Mouse (Mus musculus) forebrain, embryonic 10.5 days (tissue): ENCODE measurements at regions not wholly inside any gene's neighbourhood (a gene's known extent, or its start where the extent isn't known, plus 50 kb on each side); places are given as distances from the start of the nearest gene placed in this dataset.

Experiments used
- DNase-seq: peaks from one replicate; pipeline ENCODE4 v3.0.0-alpha.2; 2017; ENCODE audit warnings: low spot score; ENCODE audit errors: extremely low spot score
- H3K27ac ChIP-seq: fragments of 300-500 bp; sonication (generic); 2 replicates; pipeline ENCODE4 v1.5.1; 2016; ENCODE audit warnings: mild to moderate bottlenecking
- H3K27me3 ChIP-seq: fragments of 300-500 bp; sonication (generic); 2 replicates; pipeline ENCODE4 v1.6.1; 2016; ENCODE audit warnings: mild to moderate bottlenecking; ENCODE audit not compliant: poor library complexity, severe bottlenecking
- H3K36me3 ChIP-seq: fragments of 300-500 bp; sonication (generic); replicated peaks from 2 replicates; pipeline ENCODE4 v1.6.1; 2016; ENCODE audit warnings: mild to moderate bottlenecking, moderate library complexity
- H3K4me1 ChIP-seq: fragments of 300-500 bp; sonication (generic); 2 replicates; pipeline ENCODE4 v1.6.1; 2016
- H3K4me3 ChIP-seq: fragments of 300-500 bp; sonication (generic); 2 replicates; pipeline ENCODE4 v1.5.1; 2016; ENCODE audit warnings: mild to moderate bottlenecking, moderate library complexity
- H3K9me3 ChIP-seq: fragments of 300-500 bp; sonication (generic); 2 replicates; pipeline ENCODE4 v1.6.1; 2016; ENCODE audit warnings: mild to moderate bottlenecking, moderate library complexity
- WGBS: fragments of 180-500 bp; shearing (Covaris S2); methylation state at CpG from one replicate; pipeline ENCODE4 v1.1.7; 2016; 5-methylcytosine and 5-hydroxymethylcytosine counted together

DNA sequence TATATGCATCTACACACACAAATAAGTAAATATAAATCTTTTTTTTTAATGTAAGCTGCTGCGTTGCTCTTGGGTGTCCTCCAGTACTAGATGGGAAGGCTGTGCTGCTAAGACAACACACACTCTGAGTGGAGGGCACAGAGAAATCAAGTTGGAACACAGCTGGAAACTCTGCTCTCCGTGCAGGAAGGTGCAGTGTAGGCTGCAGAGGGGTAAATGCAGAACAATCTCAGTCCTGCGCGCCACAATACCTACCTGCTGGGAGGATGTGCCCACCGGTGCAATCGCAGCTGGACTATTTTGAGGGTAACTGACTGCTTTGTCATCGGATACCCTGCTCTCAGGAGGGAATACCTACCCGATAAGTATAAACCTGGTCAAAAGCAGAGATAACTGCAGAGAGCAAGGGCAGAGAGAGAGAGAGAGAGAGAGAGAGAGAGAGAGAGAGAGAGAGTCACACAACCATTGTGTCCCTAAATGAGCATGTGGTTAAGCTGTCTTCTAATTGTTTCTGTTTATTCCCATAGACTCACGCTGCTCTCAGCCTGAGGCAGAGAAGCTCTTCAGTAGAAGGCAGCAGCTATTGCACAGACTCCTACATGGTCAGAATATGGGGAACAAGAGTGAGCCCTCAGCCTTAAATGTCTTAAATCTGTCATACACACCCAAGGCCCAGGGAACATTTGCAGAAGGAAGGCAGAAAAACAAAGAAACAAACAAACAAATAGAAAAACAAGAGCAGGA, 167.9 kb upstream of the Jade1 start:
- no peak for DNase-seq
- 49% methylated on average over 9 of the region's 9 CpGs for WGBS
- H3K27me3 ChIP-seq: no peaks in the 10 kb centered on the region

DNA sequence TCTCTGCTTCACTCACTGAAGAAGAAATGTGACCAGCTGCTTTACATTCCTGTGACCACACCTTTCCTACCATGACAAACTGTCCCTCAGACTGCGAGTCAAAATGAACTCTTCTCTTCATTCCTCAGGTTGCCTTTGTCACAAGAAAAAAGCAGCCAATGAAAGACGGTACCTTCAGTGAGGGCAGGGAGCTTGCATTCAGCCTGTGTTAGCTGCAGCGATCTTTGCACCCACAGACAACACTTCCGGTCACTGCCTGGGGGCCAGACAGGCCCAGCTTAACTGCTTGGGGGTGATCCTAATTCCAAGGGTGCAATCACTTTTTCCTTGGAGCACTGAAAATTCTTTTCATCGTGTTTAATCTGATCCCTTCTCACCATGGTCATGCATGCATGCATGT, 169.2 kb upstream of the Jade1 start:
- WGBS: 62% methylated on average over 5 of the region's 5 CpGs
- H3K27ac ChIP-seq: no peak overlapping the region
- H3K36me3 ChIP-seq: no peaks in the 10 kb centered on the region
- no peaks in the 10 kb centered on the region for H3K27me3 ChIP-seq
- H3K4me3 ChIP-seq: no peak overlapping the region
- no peaks in the 10 kb centered on the region for H3K9me3 ChIP-seq
- H3K4me1 ChIP-seq: peaks cover 7% of the 10 kb centered on the region; the same call in 1 of the 2 replicates
- no peak for DNase-seq

More for the DNA sequence above, 167.9 kb upstream of the Jade1 start:
- no peaks in the 10 kb centered on the region for H3K36me3 ChIP-seq
- no peaks in the 10 kb centered on the region for H3K9me3 ChIP-seq
- no peak overlapping the region for H3K4me3 ChIP-seq
- peaks cover 7% of the 10 kb centered on the region; the same call in 1 of the 2 replicates for H3K4me1 ChIP-seq
- H3K27ac ChIP-seq: no peak overlapping the region

DNA sequence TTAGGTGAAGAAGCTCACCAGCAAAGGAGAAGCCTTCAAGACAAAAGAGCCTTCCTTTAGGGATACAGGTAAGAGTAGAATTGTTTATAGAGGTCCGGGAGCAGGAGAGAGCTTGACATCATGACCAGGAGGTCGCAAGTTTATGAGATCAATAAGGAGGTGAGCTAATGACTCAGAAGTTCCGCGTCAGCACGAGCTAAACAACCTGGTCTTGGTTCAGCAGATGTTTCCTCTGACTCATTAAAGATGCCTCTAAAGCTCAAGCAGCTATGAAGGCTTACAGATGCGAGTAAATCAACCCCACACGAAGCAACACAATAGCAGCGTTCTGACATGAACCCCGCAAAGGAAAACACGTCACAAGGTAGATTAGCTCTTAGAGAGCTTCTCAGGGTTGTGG, 171.1 kb upstream of the Jade1 start:
- Histone ChIP-seq H3K27me3 (no peaks in the 10 kb centered on the region), H3K4me3 (no peak overlapping the region), H3K4me1 (peaks cover 7% of the 10 kb centered on the region; the same call in 1 of the 2 replicates), H3K27ac (no peak overlapping the region), H3K9me3 (no peaks in the 10 kb centered on the region), H3K36me3 (no peaks in the 10 kb centered on the region)
- DNase-seq: no peak
- WGBS: 92% methylated on average over 10 of the region's 10 CpGs

DNA sequence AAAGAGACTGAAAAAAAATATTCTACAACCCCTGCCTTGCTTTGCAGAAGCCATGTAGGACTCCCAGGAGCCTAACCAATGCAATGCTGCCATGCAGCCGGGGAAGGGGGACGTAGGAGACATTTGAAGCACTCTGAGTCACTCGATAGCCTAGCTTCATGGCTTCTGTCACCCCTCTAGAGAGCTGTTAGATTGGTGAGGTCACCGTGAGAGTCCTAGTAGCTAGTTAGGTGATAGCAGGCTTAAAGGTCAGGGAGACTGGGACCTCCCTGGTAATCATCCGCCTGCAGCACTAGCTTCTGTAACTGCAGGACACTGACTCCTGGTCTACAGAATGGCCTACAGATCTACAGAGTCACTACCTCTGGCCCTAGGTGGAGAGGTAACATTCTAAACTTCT, 177.0 kb upstream of the Jade1 start:
- Histone ChIP-seq H3K27ac (no peak overlapping the region), H3K4me1 (no peaks in the 10 kb centered on the region), H3K4me3 (no peak overlapping the region), H3K27me3 (no peaks in the 10 kb centered on the region), H3K36me3 (no peaks in the 10 kb centered on the region), H3K9me3 (no peaks in the 10 kb centered on the region)
- DNase-seq: no peak
- 89% methylated on average over 5 of the region's 5 CpGs for WGBS

DNA sequence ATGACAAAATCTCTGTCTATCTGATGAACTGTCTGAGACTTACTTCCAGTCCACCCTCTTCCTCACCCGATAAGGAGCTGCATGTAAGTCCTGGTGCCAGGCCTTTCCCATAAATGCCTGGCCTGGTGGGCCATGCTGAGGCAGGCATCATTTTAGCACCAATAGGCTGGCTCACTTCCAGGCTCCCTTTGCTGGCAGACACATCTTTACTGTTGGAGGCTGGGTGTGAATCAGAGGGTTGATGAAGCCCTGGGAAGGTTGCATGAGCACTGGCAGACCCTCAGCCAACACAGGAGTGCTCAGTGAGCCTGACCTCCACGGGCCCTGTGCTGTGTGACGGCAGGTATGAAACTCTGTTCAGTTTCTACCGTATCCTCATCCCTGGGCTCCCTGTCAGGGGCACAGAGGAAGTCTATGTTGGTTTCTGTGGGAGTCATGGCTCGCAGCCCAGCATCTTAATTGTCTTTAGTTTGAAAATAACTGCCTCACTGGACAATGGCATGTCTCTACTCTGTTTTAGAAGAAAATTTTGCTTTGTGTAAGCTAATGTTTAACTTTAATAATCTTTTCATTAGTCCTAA, 177.6 kb upstream of the Jade1 start:
- Histone ChIP-seq H3K36me3 (no peaks in the 10 kb centered on the region), H3K27ac (no peak overlapping the region), H3K9me3 (no peaks in the 10 kb centered on the region), H3K4me3 (no peak overlapping the region), H3K4me1 (no peaks in the 10 kb centered on the region), H3K27me3 (no peaks in the 10 kb centered on the region)
- 87% methylated on average over 5 of the region's 5 CpGs for WGBS
- no peak for DNase-seq

DNA sequence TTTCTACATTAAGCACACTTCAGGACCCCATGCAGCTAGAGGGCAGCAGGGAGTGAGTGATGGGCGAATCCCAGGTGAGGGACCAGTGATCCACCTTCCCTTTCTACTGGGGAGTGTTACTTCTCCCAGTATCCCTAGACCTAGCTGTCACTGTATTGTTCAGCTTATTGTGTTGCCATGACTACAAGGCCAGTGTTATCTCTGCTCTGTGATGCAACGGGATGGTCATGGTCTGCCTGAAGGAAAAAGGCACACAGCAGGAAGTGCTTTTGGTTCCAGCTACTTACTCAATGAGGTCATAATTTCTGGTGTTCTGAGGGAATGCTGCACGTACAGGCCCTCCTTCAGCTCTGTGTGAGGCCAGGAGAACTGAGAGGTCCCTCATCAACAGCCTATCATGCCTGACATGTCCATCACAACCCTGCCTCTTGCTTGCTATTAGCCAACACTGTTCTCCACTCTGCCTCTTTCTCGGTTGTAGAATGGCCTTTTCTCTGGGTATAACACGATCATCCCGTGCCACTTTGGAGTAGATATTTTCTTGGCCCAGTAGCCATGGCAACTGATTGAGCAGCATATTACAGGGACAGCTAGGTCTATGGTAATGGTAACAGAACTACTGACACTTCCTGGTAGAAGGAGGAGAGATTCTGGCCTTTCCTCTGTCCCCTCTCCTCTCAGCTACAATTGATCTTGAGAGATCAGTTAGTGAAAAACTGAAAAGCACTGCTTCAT, 178.5 kb upstream of the Jade1 start:
- no peaks in the 10 kb centered on the region for H3K9me3 ChIP-seq
- H3K27ac ChIP-seq: no peak overlapping the region
- H3K36me3 ChIP-seq: no peaks in the 10 kb centered on the region
- H3K27me3 ChIP-seq: no peaks in the 10 kb centered on the region
- H3K4me3 ChIP-seq: no peak overlapping the region
- 75% methylated on average over 6 of the region's 6 CpGs for WGBS
- no peak for DNase-seq
- no peaks in the 10 kb centered on the region for H3K4me1 ChIP-seq

DNA sequence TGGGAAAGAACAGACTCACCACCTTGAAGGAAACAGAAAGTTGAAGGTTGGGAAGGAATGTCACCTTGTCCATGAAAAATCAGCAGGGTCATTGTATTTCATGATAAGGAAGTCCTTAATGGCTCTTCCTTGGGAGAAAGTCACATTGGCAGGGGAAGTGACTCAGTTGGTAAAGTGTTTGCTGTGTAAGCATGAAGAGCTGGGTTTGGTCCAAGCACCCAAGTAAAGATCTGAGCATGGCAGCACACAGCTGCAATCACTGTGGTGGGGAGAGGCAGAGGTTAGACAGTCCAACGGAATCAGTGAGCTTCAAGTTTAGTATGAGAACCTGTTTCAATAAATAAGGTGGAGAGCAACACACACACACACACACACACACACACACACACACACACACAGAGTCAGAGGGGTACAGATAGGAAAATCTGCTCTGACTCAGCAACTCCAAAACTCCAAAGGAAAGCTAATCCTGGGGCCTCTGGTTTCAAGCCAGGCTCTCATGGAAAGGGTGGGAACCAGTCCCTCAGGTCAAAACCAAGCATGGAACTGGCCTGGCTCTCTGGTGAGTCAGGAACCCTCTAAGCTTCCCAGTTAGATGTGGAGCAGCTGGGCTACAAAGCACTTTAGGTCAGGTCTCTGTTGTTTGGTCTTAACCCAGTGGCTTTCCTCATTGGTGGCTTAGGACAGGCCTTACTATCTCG, 180.2 kb upstream of the Jade1 start:
- Histone ChIP-seq H3K4me1 (no peaks in the 10 kb centered on the region), H3K36me3 (no peaks in the 10 kb centered on the region), H3K4me3 (no peak overlapping the region), H3K27me3 (no peaks in the 10 kb centered on the region), H3K27ac (no peak overlapping the region), H3K9me3 (no peaks in the 10 kb centered on the region)
- WGBS: 85% methylated on average over 2 of the region's 2 CpGs
- no peak for DNase-seq

DNA sequence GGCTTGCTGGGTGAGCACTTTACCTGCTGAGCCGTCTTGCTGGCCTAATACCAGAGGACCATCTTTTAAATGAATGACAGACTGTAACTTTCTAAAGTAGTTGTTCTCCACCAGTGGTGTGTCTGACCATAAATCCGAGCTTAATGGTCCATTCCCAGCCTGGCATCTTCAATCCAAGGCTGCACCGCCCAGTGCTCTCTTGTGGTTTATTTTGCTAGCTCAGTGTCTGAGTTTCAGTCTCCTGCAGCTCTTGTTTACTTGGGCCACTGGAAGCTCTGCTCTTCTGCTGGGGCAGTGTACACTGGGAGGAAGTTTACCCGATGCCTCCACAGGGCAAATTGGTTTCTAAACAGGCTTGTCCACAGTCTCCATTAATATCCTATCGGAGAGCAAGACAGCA, 182.3 kb upstream of the Jade1 start:
- Histone ChIP-seq H3K27me3 (no peaks in the 10 kb centered on the region), H3K27ac (no peak overlapping the region), H3K4me3 (no peak overlapping the region), H3K9me3 (no peaks in the 10 kb centered on the region), H3K4me1 (no peaks in the 10 kb centered on the region), H3K36me3 (no peaks in the 10 kb centered on the region)
- no peak for DNase-seq
- WGBS: 87% methylated on average over 5 of the region's 5 CpGs

DNA sequence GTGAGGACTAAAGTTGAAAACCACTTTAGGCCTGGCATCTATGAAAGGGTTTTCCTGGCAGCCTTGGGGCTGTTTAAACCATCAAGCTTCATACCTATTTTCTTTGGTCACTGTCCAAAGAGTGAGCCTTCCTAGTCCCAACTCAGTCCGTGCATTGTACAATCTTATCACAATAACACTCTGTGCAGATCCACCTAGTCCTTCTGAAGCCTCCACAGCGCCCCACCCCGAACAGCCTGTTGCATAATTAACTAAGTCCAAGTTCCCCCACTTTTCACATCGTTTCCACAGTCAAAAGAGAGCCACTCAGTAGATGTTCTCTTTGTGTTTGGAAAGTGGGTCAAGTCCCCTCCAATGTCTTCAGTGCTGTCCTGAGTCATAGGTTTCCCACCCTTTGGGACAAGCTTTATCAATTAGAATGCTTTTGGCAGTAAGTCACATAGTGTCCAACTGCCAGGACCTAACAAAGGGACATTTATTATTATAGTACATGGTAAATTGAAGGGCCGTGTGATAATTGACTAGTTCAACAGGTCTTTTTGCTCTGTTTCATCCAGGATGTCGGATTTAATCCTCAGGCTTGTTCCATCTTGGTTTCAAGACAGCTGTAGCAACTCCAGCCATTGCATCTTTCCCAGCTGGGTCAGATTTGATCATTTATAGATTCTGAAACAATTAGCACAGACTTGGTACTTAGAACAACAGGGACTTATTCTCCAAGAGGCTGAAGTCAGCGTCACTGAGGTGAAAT, 187.0 kb upstream of the Jade1 start:
- Histone ChIP-seq H3K4me3 (no peak overlapping the region), H3K4me1 (no peaks in the 10 kb centered on the region), H3K27me3 (no peaks in the 10 kb centered on the region), H3K36me3 (no peaks in the 10 kb centered on the region), H3K27ac (no peak overlapping the region), H3K9me3 (no peaks in the 10 kb centered on the region)
- 88% methylated on average over 7 of the region's 7 CpGs for WGBS
- no peak for DNase-seq

DNA sequence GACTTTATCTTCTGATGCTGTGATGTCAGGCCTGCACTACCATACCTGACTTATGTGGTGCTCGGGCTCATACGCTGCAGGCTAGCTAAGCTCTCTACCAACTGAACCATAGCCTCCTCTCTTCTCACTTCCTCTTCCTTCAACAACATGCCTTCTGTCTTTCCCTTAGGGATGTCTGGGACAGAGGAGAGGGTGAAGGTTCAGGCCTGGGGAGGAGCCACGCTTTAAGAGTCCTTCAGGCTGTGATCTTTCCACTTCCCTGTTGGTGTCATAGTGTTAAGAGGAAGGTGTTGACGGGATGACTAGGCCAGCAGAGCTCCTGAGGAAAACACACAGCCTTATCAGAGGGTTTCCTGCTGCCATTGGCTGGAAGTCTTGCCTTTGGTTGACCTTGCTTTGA, 188.8 kb upstream of the Jade1 start:
- WGBS: 88% methylated on average over 4 of the region's 4 CpGs
- Histone ChIP-seq H3K27me3 (no peaks in the 10 kb centered on the region), H3K4me3 (no peak overlapping the region), H3K4me1 (no peaks in the 10 kb centered on the region), H3K9me3 (no peaks in the 10 kb centered on the region), H3K27ac (no peak overlapping the region), H3K36me3 (no peaks in the 10 kb centered on the region)
- DNase-seq: no peak

DNA sequence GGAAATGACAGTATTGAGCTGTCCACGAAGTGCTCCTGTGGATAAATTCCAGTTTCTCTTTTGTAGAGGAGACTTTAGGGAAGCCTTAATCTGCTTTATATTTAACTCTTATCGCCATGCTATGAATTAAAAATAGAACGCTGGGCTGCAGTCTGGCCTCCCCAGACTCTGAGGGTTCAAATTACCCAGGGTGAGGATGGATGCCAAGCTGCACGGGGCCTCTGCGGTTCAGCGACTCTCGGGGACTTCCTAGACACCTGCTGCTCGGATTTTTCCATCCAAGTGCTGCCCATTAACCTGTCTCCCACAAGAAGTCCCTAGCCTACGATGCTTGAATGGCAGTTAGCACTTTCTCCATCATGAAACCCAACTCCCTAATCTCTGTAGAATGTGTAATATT, 189.3 kb upstream of the Jade1 start:
- WGBS: 67% methylated on average over 9 of the region's 9 CpGs
- DNase-seq: no peak
- H3K4me3 ChIP-seq: no peak overlapping the region

DNA sequence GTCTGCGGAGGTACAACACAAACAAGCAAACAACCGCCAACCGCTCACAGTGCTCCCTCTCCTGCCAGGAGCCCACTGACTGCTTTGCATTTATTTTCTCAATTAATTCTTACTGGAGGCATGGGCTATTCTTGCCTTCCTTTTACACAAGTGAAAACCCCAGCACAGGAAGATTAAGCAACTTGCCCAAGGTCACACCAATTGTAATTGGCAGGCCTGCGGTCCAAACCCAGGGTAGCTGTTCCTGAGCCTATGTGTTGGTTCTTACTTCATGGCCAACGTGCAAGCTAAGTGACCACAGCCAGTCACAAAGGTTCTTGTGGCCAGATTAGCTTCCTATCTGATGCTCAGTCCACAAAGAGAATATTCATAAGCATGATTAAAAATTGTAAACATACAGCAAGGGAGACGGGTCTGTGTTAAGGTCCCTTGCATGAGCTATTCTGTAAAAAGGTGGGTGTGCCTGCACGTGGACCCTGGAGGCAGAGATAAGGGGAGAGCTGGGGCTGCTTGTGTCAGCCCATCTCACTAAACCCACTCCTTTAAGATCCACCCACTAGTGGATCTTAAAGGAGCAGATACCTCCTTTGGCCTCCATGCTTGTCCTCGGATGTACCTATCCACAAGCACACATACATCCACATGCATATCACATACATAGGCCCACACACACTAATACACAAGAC, 190.2 kb upstream of the Jade1 start:
- WGBS: 83% methylated on average over 8 of the region's 8 CpGs
- no peak overlapping the region for H3K27ac ChIP-seq
- H3K4me1 ChIP-seq: 0 out of 2 replicates have a peak, but pooled peaks cover 2% of the 10 kb centered on the region
- H3K4me3 ChIP-seq: no peak overlapping the region
- DNase-seq: no peak
- no peaks in the 10 kb centered on the region for H3K27me3 ChIP-seq
- no peaks in the 10 kb centered on the region for H3K9me3 ChIP-seq
- no peaks in the 10 kb centered on the region for H3K36me3 ChIP-seq

More for the DNA sequence above, 189.3 kb upstream of the Jade1 start:
- Histone ChIP-seq H3K4me1 (no peaks in the 10 kb centered on the region), H3K27me3 (no peaks in the 10 kb centered on the region), H3K9me3 (no peaks in the 10 kb centered on the region), H3K27ac (no peak overlapping the region), H3K36me3 (no peaks in the 10 kb centered on the region)
